Mouse (Mus musculus) G1E (cell line): ENCODE data around the gene Slc16a10. TPM values are rescaled to one million over a fixed set of nuclear protein-coding genes. Genes with fewer than 3 reads are reported as not detected.

Source experiments
- ATAC-seq: 2 replicates; pipeline ENCODE4 v1.8.0; 2016; ENCODE audit warnings: mild to moderate bottlenecking; ENCODE audit not compliant: insufficient number of reproducible peaks, poor library complexity, low FRiP score, severe bottlenecking; ENCODE audit errors: extremely low read depth
- DNase-seq: peaks from one replicate; pipeline ENCODE4 v3.0.0; 2012; ENCODE audit warnings: low spot score
- H3K27me3 ChIP-seq: 2 replicates; pipeline ENCODE4 v1.6.1; 2012; ENCODE audit warnings: mild to moderate bottlenecking, low read length, inconsistent platforms; ENCODE audit not compliant: insufficient read depth
- H3K36me3 ChIP-seq: replicated peaks from 2 replicates; pipeline ENCODE3; 2012; ENCODE audit warnings: mild to moderate bottlenecking, inconsistent platforms
- H3K4me1 ChIP-seq: 2 replicates; pipeline ENCODE4 v1.6.1; 2012; ENCODE audit warnings: low read depth, low read length, inconsistent platforms, mixed read lengths; ENCODE audit not compliant: insufficient read depth
- H3K4me3 ChIP-seq: 2 replicates; pipeline ENCODE4 v1.5.1; 2012; ENCODE audit warnings: low read depth, mild to moderate bottlenecking, inconsistent platforms, low read length, moderate library complexity, mixed read lengths
- H3K9me3 ChIP-seq: replicated peaks from 2 replicates; pipeline ENCODE4 v1.6.1; 2012; ENCODE audit warnings: inconsistent platforms
- CTCF ChIP-seq: IDR thresholded peaks from 2 replicates; pipeline ENCODE4 v1.5.1; 2012; ENCODE audit warnings: low read depth, low read length, inconsistent platforms, mixed read lengths
- GATA1 ChIP-seq: IDR thresholded peaks from 2 replicates; pipeline ENCODE4 v1.6.1; 2012; ENCODE audit warnings: borderline replicate concordance, low read length, inconsistent platforms, mixed read lengths
- GATA2 ChIP-seq: IDR thresholded peaks from 2 replicates; pipeline ENCODE4 v1.6.1; 2012; ENCODE audit warnings: low read depth, low read length, inconsistent platforms, borderline replicate concordance
- POLR2AphosphoS5 ChIP-seq: IDR thresholded peaks from 2 replicates; pipeline ENCODE4 v1.6.1; 2012; ENCODE audit warnings: low read depth, low read length, inconsistent platforms; ENCODE audit not compliant: insufficient replicate concordance
- TAL1 ChIP-seq: conservative IDR thresholded peaks from 2 replicates; pipeline ENCODE4 v1.6.1; 2012; ENCODE audit warnings: low read depth, low read length, inconsistent platforms, mixed read lengths
- polyA plus RNA-seq: library from polyadenylated mRNA; stranded (reverse); fragments of >175 nt; gene quantifications from 2 replicates; pipeline ENCODE4 v1.2.3, GENCODE M21; 2012
- total RNA-seq, 2 experiments: library from RNA; stranded (forward) in 1 of 2; stranded (reverse) in 1 of 2; fragments of 200-1000 nt in 1 of 2; fragments of >200 nt in 1 of 2; fragmentation: Nextera tagmentation in 1 of 2; gene quantifications; 2 replicates each; pipeline ENCODE4 v1.2.3; 2014 to 2017

The Slc16a10 gene
- total and polyA plus RNA-seq, 3 experiments, result 5.7 to 117 (median 16.9) TPM

GRCm38 (mm10) chr10:40032897-40033296 is 109.2 kb downstream of the Slc16a10 start:
- Histone ChIP-seq H3K4me1 (no peaks in the 10 kb centered on the region), H3K27me3 (peaks cover 3% of the 10 kb centered on the region; the same call in 1 of the 2 replicates), H3K4me3 (no peak overlapping the region), H3K36me3 (peaks cover 42% of the 10 kb centered on the region), H3K9me3 (no peaks in the 10 kb centered on the region)
- DNase-seq (no peak), ATAC-seq (no peak)
- no peak for TF ChIP-seq TAL1

- DNase-seq (no peak), ATAC-seq (no peak)
- no peak for TF ChIP-seq TAL1
- no peak for TF ChIP-seq CTCF
- TF ChIP-seq GATA1, result no peak
- TF ChIP-seq POLR2AphosphoS5, result no peak
Observed at GRCm38 (mm10) chr10:40030716-40031115, 111.3 kb downstream of the Slc16a10 start.

GRCm38 (mm10) chr10:40029610-40030009 is 112.4 kb downstream of the Slc16a10 start:
- Histone ChIP-seq H3K36me3 (peaks cover 16% of the 10 kb centered on the region), H3K27me3 (peaks cover 14% of the 10 kb centered on the region), H3K9me3 (peaks cover 2% of the 10 kb centered on the region; the same call in 1 of the 2 replicates), H3K4me3 (no peak overlapping the region), H3K4me1 (peaks cover 12% of the 10 kb centered on the region; the same call in 1 of the 2 replicates)
- no peak for TF ChIP-seq CTCF
- TF ChIP-seq POLR2AphosphoS5, result no peak
- no peak for TF ChIP-seq GATA1
- TF ChIP-seq GATA2, result no peak
- TF ChIP-seq TAL1, result no peak
- no peak for DNase-seq
- no peak for ATAC-seq

More at GRCm38 (mm10) chr10:40030716-40031115, 111.3 kb downstream of the Slc16a10 start:
- no peak overlapping the region for H3K4me3 ChIP-seq
- 0 out of 2 replicates have a peak, but pooled peaks cover 2% of the 10 kb centered on the region for H3K9me3 ChIP-seq
- peaks cover 27% of the 10 kb centered on the region for H3K36me3 ChIP-seq
- H3K4me1 ChIP-seq, result 0 out of 2 replicates have a peak, but pooled peaks cover 5% of the 10 kb centered on the region
- peaks cover 6% of the 10 kb centered on the region; the same call in 1 of the 2 replicates for H3K27me3 ChIP-seq

GRCm38 (mm10) chr10:40028091-40028490 is 114.0 kb downstream of the Slc16a10 start:
- no peak overlapping the region for H3K4me3 ChIP-seq
- ATAC-seq, result no peak
- peaks cover 23% of the 10 kb centered on the region for H3K27me3 ChIP-seq
- TF ChIP-seq GATA1, result no peak
- TF ChIP-seq CTCF, result no peak
- TF ChIP-seq GATA2, result no peak
- TF ChIP-seq POLR2AphosphoS5, result no peak
- TF ChIP-seq TAL1, result no peak
- peaks cover 2% of the 10 kb centered on the region; the same call in 1 of the 2 replicates for H3K9me3 ChIP-seq
- DNase-seq, result no peak
- H3K36me3 ChIP-seq, result peaks cover 5% of the 10 kb centered on the region
- peaks cover 12% of the 10 kb centered on the region; the same call in 1 of the 2 replicates for H3K4me1 ChIP-seq

- TF ChIP-seq GATA2 (no peak), TAL1 (no peak), GATA1 (no peak), POLR2AphosphoS5 (no peak), CTCF (no peak)
- Histone ChIP-seq H3K27me3 (peaks cover 24% of the 10 kb centered on the region), H3K4me1 (peaks cover 12% of the 10 kb centered on the region; the same call in 1 of the 2 replicates), H3K36me3 (no peaks in the 10 kb centered on the region), H3K9me3 (peaks cover 2% of the 10 kb centered on the region; the same call in 1 of the 2 replicates), H3K4me3 (no peak overlapping the region)
- DNase-seq (no peak), ATAC-seq (no peak)
Observed at GRCm38 (mm10) chr10:40026546-40026945, 115.5 kb downstream of the Slc16a10 start.

GRCm38 (mm10) chr10:40025560-40025959 is 116.5 kb downstream of the Slc16a10 start:
- ATAC-seq, result no peak
- H3K27me3 ChIP-seq, result peaks cover 31% of the 10 kb centered on the region

More at GRCm38 (mm10) chr10:40025560-40025959, 116.5 kb downstream of the Slc16a10 start:
- Histone ChIP-seq H3K4me3 (no peak overlapping the region), H3K36me3 (no peaks in the 10 kb centered on the region), H3K4me1 (peaks cover 12% of the 10 kb centered on the region; the same call in 1 of the 2 replicates), H3K9me3 (peaks cover 2% of the 10 kb centered on the region; the same call in 1 of the 2 replicates)
- TF ChIP-seq GATA2 (no peak), POLR2AphosphoS5 (no peak), TAL1 (no peak), GATA1 (no peak), CTCF (no peak)
- no peak for DNase-seq
